Mouse (Mus musculus) kidney, embryonic 16.5 days (tissue): Measurements from ENCODE around the gene Pih1d1. TPM values are rescaled to one million over a fixed set of nuclear protein-coding genes. Genes with fewer than 3 reads are reported as not detected.
A peak's percentile ranks its signal among the peaks of the same experiment; 100 is the strongest.

Experiments
- ATAC-seq: fragments of 200-750 bp; cut with Nextera tagmentation; 2 replicates; pipeline ENCODE4 v1.8.0; 2017; ENCODE audit warnings: moderate TSS enrichment; ENCODE audit not compliant: low FRiP score, low TSS enrichment
- H3K27ac ChIP-seq: fragments of 300-500 bp; sonication (generic); 2 replicates; pipeline ENCODE4 v1.5.1; 2014; ENCODE audit warnings: low read length
- H3K27me3 ChIP-seq: fragments of 300-500 bp; sonication (generic); 2 replicates; pipeline ENCODE4 v1.6.1; 2014; ENCODE audit warnings: low read length, control low read depth, mixed read lengths; ENCODE audit not compliant: insufficient read depth
- H3K36me3 ChIP-seq: fragments of 300-500 bp; sonication (generic); 2 replicates; pipeline ENCODE4 v1.6.1; 2014; ENCODE audit warnings: low read length, control low read depth, mixed read lengths; ENCODE audit not compliant: insufficient read depth
- H3K4me1 ChIP-seq: fragments of 300-500 bp; sonication (generic); 2 replicates; pipeline ENCODE4 v1.6.1; 2014; ENCODE audit warnings: low read length, control low read depth, mixed read lengths; ENCODE audit not compliant: insufficient read depth
- H3K4me2 ChIP-seq: fragments of 300-500 bp; sonication (generic); replicated peaks from 2 replicates; pipeline ENCODE4 v1.6.1; 2014; ENCODE audit warnings: low read depth, low read length
- H3K4me3 ChIP-seq: fragments of 300-500 bp; sonication (generic); 2 replicates; pipeline ENCODE4 v1.5.1; 2014; ENCODE audit warnings: mild to moderate bottlenecking, low read length
- H3K9ac ChIP-seq: fragments of 300-500 bp; sonication (generic); replicated peaks from 2 replicates; pipeline ENCODE4 v1.6.1; 2014; ENCODE audit warnings: low read length
- H3K9me3 ChIP-seq: fragments of 300-500 bp; sonication (generic); 2 replicates; pipeline ENCODE4 v1.6.1; 2016; ENCODE audit warnings: low read length, control low read depth
- WGBS: fragments of 180-500 bp; shearing (Covaris S2); extraction: QIAGEN DNeasy Blood & Tissue Kit; methylation state at CpG from one replicate; pipeline ENCODE4 v1.1.7; 2014; 5-methylcytosine and 5-hydroxymethylcytosine counted together
- polyA plus RNA-seq: library from polyadenylated mRNA; unstranded; fragments of >200 nt; fragmentation: Nextera tagmentation; extraction: Ambion mirVana; gene quantifications from 2 replicates; pipeline ENCODE4 v1.2.1, GENCODE M21; 2015

Pih1d1 gene
- polyA plus RNA-seq, 1 experiment from 2014 or later: 112 TPM

GRCm38 (mm10) chr7:45154993-45155514, 951 bp downstream of the Pih1d1 start:
- ATAC-seq: no peak
- Histone ChIP-seq H3K9me3 (no peaks in the 10 kb centered on the region), H3K9ac (peak overlapping the region; percentile 95), H3K27ac (no peak overlapping the region), H3K4me2 (peak overlapping the region; percentile 68), H3K4me1 (peaks cover 27% of the 10 kb centered on the region), H3K36me3 (peaks cover 15% of the 10 kb centered on the region), H3K27me3 (no peaks in the 10 kb centered on the region), H3K4me3 (peak overlapping the region; percentile 77)
- 76% methylated on average over 12 of the region's 12 CpGs for WGBS

- H3K9ac ChIP-seq: no peak overlapping the region
- no peaks in the 10 kb centered on the region for H3K9me3 ChIP-seq
- no peaks in the 10 kb centered on the region for H3K27me3 ChIP-seq
- H3K4me2 ChIP-seq: no peak overlapping the region
- H3K4me3 ChIP-seq: no peak overlapping the region
- peaks cover 22% of the 10 kb centered on the region for H3K4me1 ChIP-seq
- no peak for ATAC-seq
- no peak overlapping the region for H3K27ac ChIP-seq
- 86% methylated on average over 9 of the region's 9 CpGs for WGBS
- H3K36me3 ChIP-seq: peaks cover 20% of the 10 kb centered on the region
Observed at GRCm38 (mm10) chr7:45155590-45155989, 1.5 kb downstream of the Pih1d1 start.

- 94% methylated on average over 15 of the region's 15 CpGs for WGBS
- no peak overlapping the region for H3K4me2 ChIP-seq
- no peaks in the 10 kb centered on the region for H3K9me3 ChIP-seq
- H3K9ac ChIP-seq: no peak overlapping the region
- no peak overlapping the region for H3K27ac ChIP-seq
- no peaks in the 10 kb centered on the region for H3K27me3 ChIP-seq
- H3K4me3 ChIP-seq: no peak overlapping the region
- peaks cover 22% of the 10 kb centered on the region for H3K36me3 ChIP-seq
- peaks cover 15% of the 10 kb centered on the region for H3K4me1 ChIP-seq
- ATAC-seq: no peak
Observed at GRCm38 (mm10) chr7:45156206-45156605, 2.1 kb downstream of the Pih1d1 start.

- WGBS: 83% methylated on average over 14 of the region's 14 CpGs
- no peak overlapping the region for H3K4me3 ChIP-seq
- no peak overlapping the region for H3K27ac ChIP-seq
- peaks cover 22% of the 10 kb centered on the region for H3K36me3 ChIP-seq
- no peak overlapping the region for H3K4me2 ChIP-seq
- no peaks in the 10 kb centered on the region for H3K9me3 ChIP-seq
- H3K27me3 ChIP-seq: no peaks in the 10 kb centered on the region
- no peak overlapping the region for H3K9ac ChIP-seq
- ATAC-seq: no peak
- H3K4me1 ChIP-seq: peaks cover 9% of the 10 kb centered on the region
Observed at GRCm38 (mm10) chr7:45157459-45157858, 3.4 kb downstream of the Pih1d1 start.

GRCm38 (mm10) chr7:45158991-45159390, 4.9 kb downstream of the Pih1d1 start:
- no peak for ATAC-seq
- no peaks in the 10 kb centered on the region for H3K9me3 ChIP-seq
- H3K27ac ChIP-seq: no peak overlapping the region
- H3K9ac ChIP-seq: no peak overlapping the region
- H3K27me3 ChIP-seq: peaks cover 14% of the 10 kb centered on the region
- H3K4me3 ChIP-seq: no peak overlapping the region
- no peak overlapping the region for H3K4me2 ChIP-seq
- H3K4me1 ChIP-seq: peaks cover 6% of the 10 kb centered on the region
- WGBS: 91% methylated on average over 6 of the region's 6 CpGs
- H3K36me3 ChIP-seq: peaks cover 22% of the 10 kb centered on the region

GRCm38 (mm10) chr7:45160316-45160800, 6.3 kb downstream of the Pih1d1 start:
- peaks cover 22% of the 10 kb centered on the region for H3K36me3 ChIP-seq
- 93% methylated on average over 6 of the region's 6 CpGs for WGBS
- no peak for ATAC-seq

GRCm38 (mm10) chr7:45160866-45161265, 6.8 kb downstream of the Pih1d1 start:
- Histone ChIP-seq H3K36me3 (peaks cover 22% of the 10 kb centered on the region), H3K27ac (no peak overlapping the region), H3K4me2 (no peak overlapping the region), H3K9ac (no peak overlapping the region), H3K4me3 (no peak overlapping the region), H3K9me3 (no peaks in the 10 kb centered on the region), H3K27me3 (peaks cover 32% of the 10 kb centered on the region), H3K4me1 (peaks cover 9% of the 10 kb centered on the region)
- WGBS: 86% methylated on average over 3 of the region's 3 CpGs
- ATAC-seq: no peak

More at GRCm38 (mm10) chr7:45160316-45160800, 6.3 kb downstream of the Pih1d1 start:
- no peak overlapping the region for H3K4me3 ChIP-seq
- H3K4me1 ChIP-seq: peaks cover 9% of the 10 kb centered on the region
- H3K4me2 ChIP-seq: no peak overlapping the region
- no peak overlapping the region for H3K27ac ChIP-seq
- H3K9ac ChIP-seq: no peak overlapping the region
- no peaks in the 10 kb centered on the region for H3K9me3 ChIP-seq
- peaks cover 27% of the 10 kb centered on the region for H3K27me3 ChIP-seq

GRCm38 (mm10) chr7:45161612-45162473, 7.7 kb downstream of the Pih1d1 start:
- Histone ChIP-seq H3K27me3 (peaks cover 41% of the 10 kb centered on the region), H3K9me3 (no peaks in the 10 kb centered on the region), H3K27ac (peak overlapping the region; percentile 1; the same call in 1 of the 2 replicates), H3K9ac (peak overlapping the region; percentile 54; the same call in 1 of the 2 replicates), H3K36me3 (peaks cover 20% of the 10 kb centered on the region), H3K4me1 (peaks cover 9% of the 10 kb centered on the region), H3K4me2 (peak overlapping the region; percentile 86), H3K4me3 (peak overlapping the region; percentile 48)
- ATAC-seq: peak; percentile 94
- 4% methylated on average over 35 of the region's 35 CpGs for WGBS

- 25% methylated on average over 6 of the region's 6 CpGs for WGBS
- no peaks in the 10 kb centered on the region for H3K9me3 ChIP-seq
- no peak; the same call in 1 of the 2 replicates for ATAC-seq
- H3K36me3 ChIP-seq: peaks cover 19% of the 10 kb centered on the region
- peak overlapping the region; percentile 54; the same call in 1 of the 2 replicates for H3K9ac ChIP-seq
- H3K27me3 ChIP-seq: peaks cover 48% of the 10 kb centered on the region
- peaks cover 9% of the 10 kb centered on the region for H3K4me1 ChIP-seq
- H3K27ac ChIP-seq: no peak overlapping the region
- H3K4me3 ChIP-seq: peak overlapping the region; percentile 48
- H3K4me2 ChIP-seq: peak overlapping the region; percentile 86
Observed at GRCm38 (mm10) chr7:45162551-45162950, 8.4 kb downstream of the Pih1d1 start.
